Mouse (Mus musculus) testis, adult 2 months (tissue): ENCODE results near the gene Prkar1a. TPM values are rescaled to one million over a fixed set of nuclear protein-coding genes. Genes with fewer than 3 reads are reported as not detected.

ENCODE experiments used
- H3K27ac ChIP-seq: fragments of 200-500 bp; 2 replicates; pipeline ENCODE4 v1.5.1; 2012; ENCODE audit warnings: low read depth, low read length; ENCODE audit not compliant: control insufficient read depth, insufficient read depth
- H3K27me3 ChIP-seq: fragments of 200-500 bp; 2 replicates; pipeline ENCODE4 v1.6.1; 2012; ENCODE audit warnings: mild to moderate bottlenecking, low read length, moderate library complexity; ENCODE audit not compliant: control insufficient read depth, insufficient read depth
- H3K36me3 ChIP-seq: fragments of 200-500 bp; 2 replicates; pipeline ENCODE4 v1.6.1; 2012; ENCODE audit warnings: mild to moderate bottlenecking, low read length; ENCODE audit not compliant: control insufficient read depth, insufficient read depth
- H3K4me1 ChIP-seq: fragments of 200-500 bp; 2 replicates; pipeline ENCODE4 v1.6.1; 2012; ENCODE audit warnings: low read length; ENCODE audit not compliant: control insufficient read depth, insufficient read depth
- H3K4me3 ChIP-seq: fragments of 200-500 bp; 2 replicates; pipeline ENCODE4 v1.5.1; 2012; ENCODE audit warnings: low read depth, mild to moderate bottlenecking, low read length, moderate library complexity, mixed read lengths; ENCODE audit not compliant: control insufficient read depth
- CTCF ChIP-seq: fragments of 200-500 bp; IDR thresholded peaks from 2 replicates; pipeline ENCODE4 v1.5.1; 2012; ENCODE audit warnings: low read depth, mild to moderate bottlenecking, inconsistent platforms, low read length, moderate library complexity; ENCODE audit not compliant: control insufficient read depth, insufficient read depth, insufficient replicate concordance
- POLR2A ChIP-seq: fragments of 200-500 bp; IDR thresholded peaks from 2 replicates; pipeline ENCODE4 v1.6.1; 2012; ENCODE audit warnings: low read depth, mild to moderate bottlenecking, inconsistent platforms, low read length, moderate library complexity; ENCODE audit not compliant: control insufficient read depth
- polyA plus RNA-seq: library from polyadenylated mRNA; depleted of rRNA; stranded (reverse); fragments of >200 nt; gene quantifications from 2 replicates; pipeline ENCODE4 v1.2.3, GENCODE M21; 2012

Gene Prkar1a
- polyA plus RNA-seq, 1 experiment = 74.1 TPM

DNA sequence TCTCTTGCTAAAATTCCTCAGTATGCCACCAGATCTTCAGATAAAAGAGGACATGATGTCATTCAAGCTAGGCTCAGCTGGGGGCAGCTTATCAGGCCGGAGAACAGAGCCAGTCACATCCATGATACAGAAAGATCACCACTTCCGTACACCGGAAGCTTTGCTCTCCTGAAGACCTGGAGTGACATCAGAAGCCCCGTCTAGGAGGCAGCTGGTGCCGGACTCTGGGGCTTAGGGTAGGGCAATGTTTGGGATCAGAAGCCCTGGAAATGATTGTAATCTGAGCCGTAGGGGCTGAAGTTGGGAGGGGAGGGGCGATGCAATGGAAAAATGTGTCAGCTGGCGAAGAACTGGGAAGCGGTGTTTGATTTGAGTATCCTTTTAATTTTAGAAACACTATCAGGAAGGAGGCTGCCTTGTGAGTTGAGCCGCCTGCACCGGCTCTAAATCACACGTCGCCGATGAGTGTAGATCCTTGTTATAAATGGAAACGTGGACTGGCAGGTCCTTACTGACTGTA, 26.6 kb upstream of the Prkar1a start:
- H3K4me1 ChIP-seq = peaks cover 2% of the 10 kb centered on the region; the same call in 1 of the 2 replicates
- H3K4me3 ChIP-seq = no peak overlapping the region; the same call in 1 of the 2 replicates
- H3K36me3 ChIP-seq = no peaks in the 10 kb centered on the region
- no peak overlapping the region for H3K27ac ChIP-seq
- TF ChIP-seq POLR2A (no peak), CTCF (no peak)
- no peaks in the 10 kb centered on the region for H3K27me3 ChIP-seq

- no peaks in the 10 kb centered on the region for H3K36me3 ChIP-seq
- peaks cover 2% of the 10 kb centered on the region; the same call in 1 of the 2 replicates for H3K4me1 ChIP-seq
- no peak for TF ChIP-seq POLR2A
- TF ChIP-seq CTCF = no peak
- no peak overlapping the region for H3K27ac ChIP-seq
- no peak overlapping the region for H3K4me3 ChIP-seq
- H3K27me3 ChIP-seq = no peaks in the 10 kb centered on the region
Measured at GRCm38 (mm10) chr11:109623238-109623637, 26.0 kb upstream of the Prkar1a start.

DNA sequence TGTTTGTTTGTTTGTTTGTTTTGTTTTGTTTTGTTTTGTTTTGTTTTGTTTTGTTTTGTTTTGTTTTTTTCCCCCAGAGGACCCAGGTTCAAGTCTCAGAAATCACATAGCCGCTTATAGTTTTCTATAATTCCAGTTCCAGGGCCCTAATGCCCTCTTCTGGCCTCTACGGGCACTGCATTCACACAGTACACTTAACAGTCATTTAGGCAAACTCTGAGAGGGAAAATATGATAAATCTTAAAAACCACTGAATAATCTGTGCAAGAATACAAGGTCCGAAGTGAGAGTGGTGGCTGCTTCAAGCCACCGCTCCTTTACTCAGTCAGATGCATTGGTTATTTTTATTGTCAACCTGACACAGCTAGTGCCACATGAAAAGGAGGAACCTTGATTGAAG, 21.6 kb upstream of the Prkar1a start:
- no peaks in the 10 kb centered on the region for H3K27me3 ChIP-seq
- H3K4me3 ChIP-seq = no peak overlapping the region
- no peak overlapping the region for H3K27ac ChIP-seq
- H3K4me1 ChIP-seq = peaks cover 2% of the 10 kb centered on the region; the same call in 1 of the 2 replicates
- H3K36me3 ChIP-seq = no peaks in the 10 kb centered on the region
- TF ChIP-seq CTCF (no peak), POLR2A (no peak)

DNA sequence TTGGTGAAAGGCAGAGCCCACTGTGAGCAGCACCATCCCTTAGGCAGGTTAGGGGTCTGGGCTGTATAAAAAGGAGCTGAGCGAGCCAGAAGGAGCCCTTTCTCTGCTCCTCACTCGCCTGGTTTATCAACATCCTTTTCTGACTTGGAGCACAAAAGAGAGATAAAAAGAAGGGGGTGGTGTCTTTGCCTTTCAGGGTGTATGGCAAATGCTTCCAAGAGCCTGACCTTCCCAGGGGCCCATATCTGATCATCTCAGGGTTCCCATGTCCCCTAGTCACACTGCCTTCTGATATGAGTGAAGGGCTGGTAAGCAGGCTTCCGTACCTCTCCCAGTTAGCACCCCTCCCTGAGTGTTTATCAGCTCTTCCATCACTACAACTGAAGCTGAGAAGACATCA, 21.1 kb upstream of the Prkar1a start:
- H3K36me3 ChIP-seq = no peaks in the 10 kb centered on the region
- 0 out of 2 replicates have a peak, but pooled peaks cover 2% of the 10 kb centered on the region for H3K4me1 ChIP-seq
- H3K4me3 ChIP-seq = no peak overlapping the region
- H3K27ac ChIP-seq = no peak overlapping the region
- no peaks in the 10 kb centered on the region for H3K27me3 ChIP-seq
- TF ChIP-seq CTCF (no peak), POLR2A (no peak)

DNA sequence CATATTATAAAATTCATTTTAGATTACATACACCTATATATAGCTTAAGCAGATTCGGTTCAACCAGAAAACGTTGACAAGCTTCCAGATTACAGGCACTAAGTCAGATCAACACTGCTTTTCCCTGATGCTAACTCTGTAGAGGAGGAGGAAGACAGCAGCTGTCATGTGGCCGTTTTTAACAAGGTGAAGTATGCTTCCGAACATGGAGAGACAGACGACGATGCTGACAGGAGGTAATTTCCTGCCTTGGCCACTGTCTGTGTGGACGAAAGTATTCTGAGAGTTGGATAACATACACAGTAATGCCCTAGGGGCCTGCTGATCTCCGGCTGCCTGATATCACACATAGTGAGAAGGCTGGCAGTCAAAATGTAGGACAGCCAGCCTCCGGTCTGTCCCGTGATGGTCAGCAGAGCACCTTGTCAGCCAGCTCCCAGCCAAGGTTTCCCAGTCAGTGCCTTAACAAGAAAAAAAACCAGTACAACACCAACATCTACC, 20.1 kb upstream of the Prkar1a start:
- H3K27ac ChIP-seq = no peak overlapping the region
- H3K36me3 ChIP-seq = no peaks in the 10 kb centered on the region
- TF ChIP-seq CTCF (no peak), POLR2A (no peak)
- no peaks in the 10 kb centered on the region for H3K4me1 ChIP-seq
- no peak overlapping the region for H3K4me3 ChIP-seq
- H3K27me3 ChIP-seq = no peaks in the 10 kb centered on the region

GRCm38 (mm10) chr11:109634928-109635327, 14.3 kb upstream of the Prkar1a start:
- H3K4me1 ChIP-seq = peaks cover 2% of the 10 kb centered on the region
- H3K4me3 ChIP-seq = no peak overlapping the region
- no peaks in the 10 kb centered on the region for H3K36me3 ChIP-seq
- no peak for TF ChIP-seq CTCF
- TF ChIP-seq POLR2A = no peak
- no peaks in the 10 kb centered on the region for H3K27me3 ChIP-seq
- no peak overlapping the region for H3K27ac ChIP-seq

GRCm38 (mm10) chr11:109635871-109636395, 13.3 kb upstream of the Prkar1a start:
- TF ChIP-seq CTCF (no peak), POLR2A (no peak)
- Histone ChIP-seq H3K27me3 (no peaks in the 10 kb centered on the region), H3K36me3 (no peaks in the 10 kb centered on the region), H3K4me3 (no peak overlapping the region), H3K4me1 (peaks cover 2% of the 10 kb centered on the region), H3K27ac (no peak overlapping the region)
